9 mouse cellular contexts compared by ENCODE assay signal in genomic region chr2:27496391-27497028, GRCm38 (mm10). TPM values are rescaled to one million over a fixed set of nuclear protein-coding genes. Genes with fewer than 3 reads are reported as not detected.
DNase-seq lines count a peak whose midpoint lies in the region; ATAC-seq lines count a peak whose summit lies in the region.
"Had no signal": no experiment of that assay in that cellular context is flagged by ENCODE, and none has a peak within 500 bp of the region (broad histone marks: within the 10 kb centered on the region; RNA-seq: fewer than 3 reads in every experiment).

No protein-coding gene starts in this region.

- no peaks in the 10 kb centered on the region for H3K4me1 ChIP-seq in hindbrain, embryonic 11.5 days (replicated peaks; ENCODE audit: control insufficient read depth, insufficient read depth, low read length)
- H3K4me1 ChIP-seq in midbrain, embryonic 10.5 days, result peaks cover 22% of the 10 kb centered on the region

- WGBS in hindbrain, embryonic 11.5 days, result 25% methylated on average over 23 of the region's 23 CpGs
- WGBS in midbrain, embryonic 10.5 days, result 32% methylated on average over 23 of the region's 23 CpGs

- peak overlapping the region; percentile 23 for H3K4me3 ChIP-seq in hindbrain, embryonic 11.5 days (ENCODE audit: low read depth, low read length)
- H3K4me3 ChIP-seq in midbrain, embryonic 10.5 days, result peak overlapping the region; percentile 54

- DNase-seq in 3T3-L1 (ENCODE audit: low read depth, low spot score), result peak; percentile 57
- DNase-seq in NIH3T3 (ENCODE audit: low read depth), result peak; percentile 59
- peak; percentile 68 for DNase-seq in hindbrain, embryonic 11.5 days (ENCODE audit: low spot score)
- peak; percentile 66 for DNase-seq in midbrain, embryonic 10.5 days (ENCODE audit: low spot score)
- DNase-seq in thymus, postnatal 14 days, result no peak
- no peak for DNase-seq in kidney, postnatal 10 days
- DNase-seq in left cerebral cortex, postnatal 10 days (ENCODE audit: extremely low spot score in 1 of 2, low spot score in 2 of 2), result no peak
- DNase-seq: adrenal gland, postnatal 14 days; kidney, adult 11 months had no signal

- no peak overlapping the region for H3K27ac ChIP-seq in hindbrain, embryonic 11.5 days (ENCODE audit: low read depth, low read length)
- peak overlapping the region; percentile 49 for H3K27ac ChIP-seq in midbrain, embryonic 10.5 days (replicated peaks)

- peak overlapping the region; percentile 5; the same call in 1 of the 2 replicates for H3K9ac ChIP-seq in hindbrain, embryonic 11.5 days (ENCODE audit: low read depth, low read length)

- no peak for ATAC-seq in hindbrain, embryonic 11.5 days (ENCODE audit: low FRiP score)

- H3K36me3 ChIP-seq in hindbrain, embryonic 11.5 days (ENCODE audit: control insufficient read depth, insufficient read depth, low read length), result no peaks in the 10 kb centered on the region
- H3K36me3 ChIP-seq in midbrain, embryonic 10.5 days, result no peaks in the 10 kb centered on the region

- intact Hi-C loops in left cerebral cortex, postnatal 10 days (cut with DNase I), result no loop called here

- no peaks in the 10 kb centered on the region for H3K27me3 ChIP-seq in hindbrain, embryonic 11.5 days (ENCODE audit: control insufficient read depth, insufficient read depth, low read length)
- H3K27me3 ChIP-seq in midbrain, embryonic 10.5 days (ENCODE audit: low read depth, poor library complexity, severe bottlenecking), result no peaks in the 10 kb centered on the region

- no peaks in the 10 kb centered on the region for H3K9me3 ChIP-seq in hindbrain, embryonic 11.5 days (ENCODE audit: control insufficient read depth, low read length)
- no peaks in the 10 kb centered on the region; the same call in 1 of the 2 replicates for H3K9me3 ChIP-seq in midbrain, embryonic 10.5 days (replicated peaks)

- peak overlapping the region; percentile 49 for H3K4me2 ChIP-seq in hindbrain, embryonic 11.5 days (replicated peaks; ENCODE audit: low read depth, low read length)

RNA-seq across cellular contexts. Expression of gene Brd3, which starts 11.0 kb away (rescaled TPM):
- polyA plus RNA-seq in hindbrain, embryonic 11.5 days (2014; fragmentation: Nextera tagmentation; extraction: Ambion mirVana), result 160 and 161 TPM in 2 replicates
- 156 and 166 TPM in 2 replicates for polyA plus RNA-seq in midbrain, embryonic 10.5 days (2016; fragmentation: Nextera tagmentation; extraction: Ambion mirVana)
- 10 to 100 TPM; 67.1 to 77.0 TPM for total RNA-seq in left cerebral cortex, postnatal 10 days (2021)

RNA-seq across cellular contexts. Expression of gene Wdr5, which starts 18.4 kb away (rescaled TPM):
- 58.6 and 62.5 TPM in 2 replicates for polyA plus RNA-seq in hindbrain, embryonic 11.5 days (2014; fragmentation: Nextera tagmentation; extraction: Ambion mirVana)
- polyA plus RNA-seq in midbrain, embryonic 10.5 days (2016; fragmentation: Nextera tagmentation; extraction: Ambion mirVana), result 76.3 and 84.1 TPM in 2 replicates
- 10 to 100 TPM; 43.6 to 44.9 TPM for total RNA-seq in left cerebral cortex, postnatal 10 days (2021)

RNA-seq across cellular contexts. Expression of gene Brd3os, which starts 54.4 kb away (rescaled TPM):
- polyA plus RNA-seq in hindbrain, embryonic 11.5 days (2014; fragmentation: Nextera tagmentation; extraction: Ambion mirVana), result 15.0 and 17.3 TPM in 2 replicates
- 9.2 and 11.9 TPM in 2 replicates for polyA plus RNA-seq in midbrain, embryonic 10.5 days (2016; fragmentation: Nextera tagmentation; extraction: Ambion mirVana)
- total RNA-seq in left cerebral cortex, postnatal 10 days (2021), result 10 to 100 TPM; 27.9 to 29.1 TPM

Comparison
In these comparisons a context has a peak if more than half of its experiments do, and no peak if none do; other contexts are left out.
1. DNase-seq: peak in 3T3-L1 (single experiment), NIH3T3 (single experiment), hindbrain, embryonic 11.5 days (single experiment) and midbrain, embryonic 10.5 days (single experiment); none in thymus, postnatal 14 days (single experiment), kidney, postnatal 10 days (single experiment) and left cerebral cortex, postnatal 10 days (0 of 2).